Mouse (Mus musculus) megakaryocyte, embryonic 14.5 days (primary cell): ENCODE measurements around the gene Tshz2. TPM values are rescaled to one million over a fixed set of nuclear protein-coding genes. Genes with fewer than 3 reads are reported as not detected.
"Not testable (repeated sequence)": the region's sequence is repeated elsewhere in the genome, so short reads cannot be mapped to it uniquely, and the experiment has no call there.

Experiments used
- H3K27me3 ChIP-seq: replicated peaks from 2 replicates; pipeline ENCODE3; 2012; ENCODE audit warnings: inconsistent platforms
- H3K36me3 ChIP-seq: replicated peaks from 2 replicates; pipeline ENCODE3; 2012; ENCODE audit warnings: low read length, inconsistent platforms, mixed read lengths
- H3K4me1 ChIP-seq: 2 replicates; pipeline ENCODE4 v1.6.1; 2012; ENCODE audit warnings: inconsistent platforms
- H3K4me3 ChIP-seq: replicated peaks from 2 replicates; pipeline ENCODE3; 2012; ENCODE audit warnings: moderate library complexity, mild to moderate bottlenecking, inconsistent platforms
- H3K9me3 ChIP-seq: 2 replicates; pipeline ENCODE4 v1.6.1; 2012; ENCODE audit warnings: inconsistent platforms
- FLI1 ChIP-seq: IDR thresholded peaks from 2 replicates; pipeline ENCODE4 v1.6.1; 2012; ENCODE audit warnings: low read length, inconsistent platforms, mixed read lengths
- GATA1 ChIP-seq: IDR thresholded peaks from 3 replicates; pipeline ENCODE4 v1.6.1; 2012; ENCODE audit warnings: mixed read lengths, low read length, inconsistent platforms, borderline replicate concordance
- polyA plus RNA-seq: library from polyadenylated mRNA; stranded (reverse); fragments of >175 nt; gene quantifications from 2 replicates; pipeline ENCODE4 v1.2.3, GENCODE M21; 2012; ENCODE audit warnings: low replicate concordance; ENCODE audit not compliant: insufficient read depth

Gene Tshz2
- not detected in 2 replicates for polyA plus RNA-seq

DNA sequence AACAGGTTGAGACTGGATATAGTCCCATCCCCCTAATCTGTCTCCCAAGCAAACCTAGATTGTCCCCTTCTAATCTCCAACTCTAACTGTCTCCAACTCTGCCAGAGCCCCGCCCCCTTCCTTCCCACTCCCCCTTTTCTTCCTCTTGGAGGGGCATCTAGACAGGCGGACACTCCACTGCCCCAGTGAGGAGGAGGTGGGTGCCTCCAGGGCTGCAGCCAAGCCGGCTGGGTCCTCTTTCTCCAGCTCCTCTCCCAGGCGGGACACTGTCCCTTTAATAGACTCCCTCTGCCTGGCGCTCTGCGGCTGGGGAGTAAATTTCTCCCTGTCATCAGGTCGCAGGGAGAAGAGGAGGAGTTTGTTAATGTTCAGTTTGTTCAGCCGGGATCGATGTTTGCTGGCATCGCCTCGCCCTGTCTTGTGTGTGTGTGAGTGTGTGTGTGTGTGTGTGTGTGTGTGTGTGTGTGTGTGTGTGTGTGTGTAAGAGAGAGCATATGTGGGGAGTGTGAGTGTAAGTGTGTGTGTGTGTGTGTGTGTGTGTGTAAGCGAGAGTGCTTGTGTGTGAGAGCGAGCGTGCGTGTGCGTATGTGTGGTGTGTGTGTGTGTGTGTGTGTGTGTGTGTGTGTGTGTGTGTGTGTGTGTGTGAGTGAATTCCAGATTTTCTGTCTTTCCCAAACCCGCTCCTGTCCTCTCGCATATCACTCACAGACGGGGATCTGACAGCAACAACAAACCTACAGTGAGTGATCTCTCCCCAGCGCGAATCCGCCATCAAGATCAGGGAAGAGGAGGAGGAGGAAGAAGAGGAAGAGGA, at the start of gene Tshz2:
TSS of gene Tshz2 (plus strand) at position 676 of the 814 bp plus-strand sequence.
- no peaks in the 10 kb centered on the region for H3K4me1 ChIP-seq
- peaks cover 12% of the 10 kb centered on the region for H3K27me3 ChIP-seq
- no peaks in the 10 kb centered on the region for H3K36me3 ChIP-seq
- no peak for TF ChIP-seq FLI1
- no peak for TF ChIP-seq GATA1
- H3K4me3 ChIP-seq = no peak within 1 kb of the TSS
- peaks cover 16% of the 10 kb centered on the region for H3K9me3 ChIP-seq

DNA sequence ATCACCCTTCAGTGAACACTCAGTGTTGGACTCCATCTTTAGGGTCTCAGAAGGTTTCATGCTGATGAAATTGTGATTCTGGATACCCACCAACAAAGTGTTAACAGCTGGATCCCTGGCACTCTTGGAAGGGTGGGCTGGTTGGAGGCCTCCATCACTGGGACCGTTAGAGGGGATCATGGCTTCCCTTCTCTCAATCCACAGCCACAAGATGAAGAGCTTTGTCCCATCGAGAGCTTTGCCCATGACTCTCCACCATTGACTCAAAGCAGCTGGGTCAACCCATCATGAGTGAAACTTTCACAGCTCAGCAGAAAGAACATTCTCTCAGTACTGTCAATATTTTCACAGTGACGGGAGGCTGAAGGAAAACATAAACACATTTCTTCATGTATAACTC, 49.3 kb upstream of the Tshz2 start:
- TF ChIP-seq FLI1 = no peak
- no peak for TF ChIP-seq GATA1
- Histone ChIP-seq H3K36me3 (no peaks in the 10 kb centered on the region), H3K4me1 (no peaks in the 10 kb centered on the region), H3K9me3 (peaks cover 68% of the 10 kb centered on the region), H3K27me3 (no peaks in the 10 kb centered on the region), H3K4me3 (no peak overlapping the region)

DNA sequence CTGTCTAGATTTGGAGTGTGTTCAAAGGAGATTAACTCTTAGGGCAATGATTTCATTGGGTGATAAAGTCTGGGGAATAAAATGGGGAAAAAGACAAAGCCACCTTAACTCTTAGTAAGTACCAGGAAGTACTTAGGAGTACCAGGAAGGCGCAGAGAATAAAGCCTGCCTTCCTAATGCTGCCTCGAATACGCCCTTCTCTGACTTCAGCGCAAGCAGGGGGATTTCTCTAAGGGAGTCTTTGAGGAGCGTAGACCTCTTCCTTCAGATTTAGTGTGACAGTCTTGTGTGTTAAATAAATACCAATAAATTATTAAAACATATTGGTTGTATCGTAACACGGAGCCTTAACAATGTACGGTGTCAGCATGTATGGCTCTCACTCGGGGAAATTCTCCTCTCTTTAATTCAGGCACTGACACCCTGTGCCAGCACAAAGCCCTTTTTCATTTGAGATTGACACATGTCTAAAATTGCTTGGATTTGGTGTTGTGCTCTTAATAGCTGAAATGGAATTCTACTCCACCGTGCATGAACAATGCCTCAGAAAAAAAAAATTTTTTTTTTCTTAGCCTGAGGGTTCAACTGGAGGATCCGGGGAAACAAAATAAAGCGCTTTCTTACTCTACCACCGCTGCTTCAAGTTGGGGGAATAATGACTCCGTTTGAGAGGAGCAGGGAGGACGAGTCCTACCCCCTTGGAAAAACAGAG, 47.9 kb upstream of the Tshz2 start:
- H3K9me3 ChIP-seq = peaks cover 72% of the 10 kb centered on the region
- H3K27me3 ChIP-seq = no peaks in the 10 kb centered on the region
- TF ChIP-seq GATA1 (no peak), FLI1 (no peak)
- H3K36me3 ChIP-seq = no peaks in the 10 kb centered on the region
- H3K4me1 ChIP-seq = no peaks in the 10 kb centered on the region
- H3K4me3 ChIP-seq = no peak overlapping the region

DNA sequence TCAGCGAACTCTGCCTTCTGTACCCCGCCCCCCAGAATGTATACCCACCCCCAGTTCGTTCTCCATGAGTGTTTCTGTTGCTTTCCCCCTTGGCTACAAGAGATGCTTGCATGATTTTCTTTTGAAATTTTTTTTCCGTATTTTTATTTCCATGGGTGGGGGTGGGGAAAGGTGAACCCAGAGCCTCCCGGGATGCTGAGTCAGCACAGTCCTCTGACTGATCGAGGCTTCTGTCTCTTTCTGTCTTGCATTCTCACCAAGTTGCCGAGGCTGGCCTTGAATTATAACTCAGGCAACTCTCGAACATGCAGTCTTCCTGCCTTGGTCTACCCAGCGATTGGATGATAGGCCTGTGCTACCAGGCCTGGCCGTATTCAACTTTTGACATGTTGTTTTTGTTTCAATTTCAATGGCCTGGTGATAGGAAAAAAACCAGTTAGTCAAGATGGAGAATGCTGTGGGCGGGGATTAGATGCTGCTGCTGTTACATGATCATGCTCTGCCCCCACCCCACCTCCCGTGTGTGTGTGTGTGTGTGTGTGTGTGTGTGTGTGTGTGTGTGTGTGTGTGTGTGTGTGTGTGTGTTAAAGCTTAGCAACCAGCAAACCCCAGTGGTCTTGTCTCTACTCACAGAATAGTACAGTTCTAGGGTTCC, 47.1 kb upstream of the Tshz2 start:
- H3K36me3 ChIP-seq = no peaks in the 10 kb centered on the region
- no peaks in the 10 kb centered on the region for H3K27me3 ChIP-seq
- H3K4me1 ChIP-seq = no peaks in the 10 kb centered on the region
- H3K4me3 ChIP-seq = no peak overlapping the region
- TF ChIP-seq FLI1 (no peak), GATA1 (no peak)
- H3K9me3 ChIP-seq = peaks cover 73% of the 10 kb centered on the region

DNA sequence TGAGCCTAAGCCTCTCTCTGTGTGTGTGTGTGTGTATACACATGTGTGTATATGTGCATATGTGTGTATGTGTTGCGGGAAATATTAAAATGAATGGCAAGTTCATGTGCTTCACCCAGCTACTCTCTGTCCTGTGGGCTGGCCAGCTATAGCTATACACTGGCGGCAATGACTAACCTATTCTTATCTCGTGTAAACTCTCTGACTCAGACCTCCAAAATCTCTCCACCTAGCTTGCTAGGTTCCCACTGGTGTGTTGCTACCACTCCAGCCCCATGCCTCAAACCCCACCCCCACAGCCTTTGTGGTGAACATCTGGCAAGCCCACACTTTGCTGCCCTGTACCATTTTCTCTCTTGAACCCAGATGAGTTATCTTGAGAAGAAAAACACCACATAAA, 46.1 kb upstream of the Tshz2 start:
- TF ChIP-seq GATA1 (no peak), FLI1 (no peak)
- H3K4me1 ChIP-seq = no peaks in the 10 kb centered on the region
- H3K27me3 ChIP-seq = no peaks in the 10 kb centered on the region
- H3K36me3 ChIP-seq = no peaks in the 10 kb centered on the region
- H3K9me3 ChIP-seq = peaks cover 75% of the 10 kb centered on the region
- H3K4me3 ChIP-seq = no peak overlapping the region

DNA sequence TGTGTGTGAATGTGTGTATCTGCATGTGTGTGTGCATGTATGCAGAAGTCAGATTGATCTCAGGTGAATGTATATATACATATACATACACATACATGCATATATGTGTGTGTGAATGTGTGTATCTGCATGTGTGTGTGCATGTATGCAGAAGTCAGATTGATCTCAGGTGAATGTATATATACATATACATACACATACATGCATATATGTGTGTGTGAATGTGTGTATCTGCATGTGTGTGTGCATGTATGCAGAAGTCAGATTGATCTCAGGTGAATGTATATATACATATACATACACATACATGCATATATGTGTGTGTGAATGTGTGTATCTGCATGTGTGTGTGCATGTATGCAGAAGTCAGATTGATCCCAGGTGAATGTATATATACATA, 45.2 kb upstream of the Tshz2 start, which contains the start of gene Gm11011:
TSS of gene Gm11011 (minus strand) at position 101 of the 400 bp plus-strand sequence.
- peaks cover 73% of the 10 kb centered on the region for H3K9me3 ChIP-seq
- H3K4me3 ChIP-seq, H3K4me1 ChIP-seq, H3K27me3 ChIP-seq, H3K36me3 ChIP-seq: not testable (repeated sequence)

DNA sequence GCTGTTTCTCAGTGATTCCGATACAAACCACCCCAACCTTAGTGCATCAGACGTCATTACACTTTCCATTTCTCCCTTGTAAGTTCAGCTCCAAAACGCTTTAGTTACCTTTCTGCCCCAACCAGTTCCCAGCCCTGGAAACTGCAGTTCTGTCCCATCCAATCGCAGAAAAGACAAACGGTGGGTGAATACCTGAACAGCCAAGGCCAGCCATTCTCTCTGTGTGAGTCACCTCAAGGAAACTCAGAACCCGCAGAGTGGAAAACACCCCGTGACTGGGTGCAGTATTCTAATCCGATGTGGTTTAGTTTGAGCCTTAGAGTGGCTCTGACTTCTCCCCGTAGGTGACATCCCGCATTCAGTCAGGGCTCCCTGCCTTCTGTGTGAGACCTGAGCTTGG, 43.1 kb upstream of the Tshz2 start:
- TF ChIP-seq FLI1 (no peak), GATA1 (no peak)
- Histone ChIP-seq H3K27me3 (no peaks in the 10 kb centered on the region), H3K4me3 (no peak overlapping the region), H3K4me1 (no peaks in the 10 kb centered on the region), H3K9me3 (peaks cover 81% of the 10 kb centered on the region), H3K36me3 (no peaks in the 10 kb centered on the region)

DNA sequence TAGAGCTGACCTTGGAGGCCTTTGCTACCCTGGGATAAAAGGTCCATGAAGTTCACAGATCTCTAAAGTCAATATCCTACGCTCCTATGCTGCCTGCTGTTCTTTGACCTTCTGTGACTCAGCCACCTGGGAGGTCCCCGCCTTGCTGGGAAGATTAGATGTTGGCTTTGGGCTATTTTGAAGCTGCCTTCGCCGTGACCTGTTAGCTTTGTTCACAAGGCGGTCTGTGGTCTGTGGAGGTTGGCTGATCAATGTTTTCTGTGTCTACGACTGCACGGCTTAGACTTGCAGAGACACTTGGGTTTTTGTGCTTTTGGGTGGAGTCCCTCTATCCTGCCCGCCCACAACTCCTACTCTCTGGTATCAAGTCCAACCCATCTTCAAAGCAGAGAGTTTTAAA, 42.4 kb upstream of the Tshz2 start:
- Histone ChIP-seq H3K36me3 (no peaks in the 10 kb centered on the region), H3K27me3 (no peaks in the 10 kb centered on the region), H3K4me1 (no peaks in the 10 kb centered on the region), H3K9me3 (peaks cover 76% of the 10 kb centered on the region), H3K4me3 (no peak overlapping the region)
- no peak for TF ChIP-seq FLI1

DNA sequence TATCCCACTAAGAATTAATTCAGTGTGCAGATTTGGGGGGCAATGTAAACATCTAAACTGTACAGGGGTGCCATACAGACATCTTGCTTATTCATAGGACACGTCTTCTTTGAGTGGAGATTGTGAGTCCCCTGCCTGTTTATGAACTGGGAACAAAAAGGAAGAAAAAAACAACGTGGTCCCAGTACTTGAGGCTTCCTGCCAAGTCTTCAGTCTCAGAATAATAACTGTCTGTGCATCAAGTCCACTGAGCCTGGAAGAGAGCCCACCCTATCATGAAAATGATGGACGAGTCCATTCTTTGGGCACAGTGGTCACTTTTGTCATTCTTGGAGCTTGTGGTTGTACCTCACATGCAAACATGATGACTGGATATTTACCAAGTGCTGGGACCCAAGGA, 39.1 kb upstream of the Tshz2 start:
- TF ChIP-seq GATA1 (no peak), FLI1 (no peak)
- H3K9me3 ChIP-seq = peaks cover 79% of the 10 kb centered on the region
- H3K4me3 ChIP-seq = no peak overlapping the region
- H3K4me1 ChIP-seq = no peaks in the 10 kb centered on the region
- H3K36me3 ChIP-seq = no peaks in the 10 kb centered on the region
- no peaks in the 10 kb centered on the region for H3K27me3 ChIP-seq

DNA sequence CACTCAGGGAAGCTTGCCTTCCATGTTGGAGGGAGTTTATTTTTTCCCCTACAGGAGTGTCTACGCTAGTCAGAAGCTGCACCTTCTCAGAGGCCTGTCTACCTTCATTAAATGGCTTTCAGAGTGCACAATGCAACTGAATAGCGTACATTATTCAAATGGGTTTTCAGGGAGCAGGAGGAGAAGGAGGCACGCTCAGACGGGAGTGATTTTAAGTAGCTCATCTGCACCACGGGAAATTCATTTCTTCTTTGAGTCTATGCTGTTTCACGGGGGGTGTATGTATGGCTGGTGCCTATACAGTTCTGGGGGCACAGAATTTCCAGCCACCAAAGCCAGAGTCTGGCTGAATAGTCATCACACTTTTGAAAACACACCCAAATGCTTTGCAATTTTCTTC, 35.5 kb upstream of the Tshz2 start:
- H3K36me3 ChIP-seq = no peaks in the 10 kb centered on the region
- H3K9me3 ChIP-seq = peaks cover 77% of the 10 kb centered on the region
- no peaks in the 10 kb centered on the region for H3K4me1 ChIP-seq
- H3K4me3 ChIP-seq = no peak overlapping the region
- TF ChIP-seq GATA1 (no peak), FLI1 (no peak)
- H3K27me3 ChIP-seq = no peaks in the 10 kb centered on the region
